8 mouse cellular contexts compared by ENCODE assay signal in the genomic region with DNA sequence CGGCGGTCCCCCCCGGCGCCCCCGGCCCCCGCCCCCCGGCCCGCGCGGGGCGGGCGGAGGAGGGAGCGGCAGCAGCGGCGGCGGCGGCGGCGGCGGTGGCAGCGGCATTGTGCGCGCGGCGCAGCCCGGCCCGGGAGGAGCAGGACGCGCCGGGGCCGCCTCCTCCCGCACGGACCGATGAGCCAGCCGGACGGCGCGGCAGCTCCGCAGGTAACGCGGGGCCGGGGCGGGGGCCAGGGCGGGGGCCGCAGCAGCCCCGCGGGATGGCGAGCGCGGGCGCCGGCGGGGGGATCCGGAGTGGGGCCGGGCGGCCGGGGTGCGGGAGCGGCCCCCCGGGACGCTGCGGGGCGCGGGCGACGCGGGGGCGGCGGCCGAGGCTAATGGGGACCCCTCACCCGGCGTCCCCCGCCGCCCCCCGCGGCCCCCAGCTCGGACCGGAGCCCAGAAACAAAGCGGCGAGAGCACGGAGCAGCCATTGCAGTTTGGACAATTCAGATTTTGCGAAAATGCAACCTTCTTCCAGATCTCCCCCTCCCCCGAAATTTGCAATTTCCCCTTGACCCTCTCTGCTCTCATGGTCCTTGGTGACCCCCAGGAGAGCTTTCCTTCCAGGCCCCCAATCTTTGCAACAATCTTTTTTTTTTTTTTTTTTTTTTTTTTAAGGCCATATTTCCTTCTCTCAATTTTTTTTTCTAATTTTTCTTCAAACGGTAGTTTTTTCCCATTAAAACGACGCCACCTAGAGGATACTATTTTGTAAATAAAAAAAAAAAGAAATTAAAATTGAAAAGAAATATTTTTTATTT. TPM values are rescaled to one million over a fixed set of nuclear protein-coding genes. Genes with fewer than 3 reads are reported as not detected.
DNase-seq lines count a peak whose midpoint lies in the region; ATAC-seq lines count a peak whose summit lies in the region.

A gene (plus strand): TSS at position 77 of the 806 bp plus-strand sequence.

- intact Hi-C loops in heart, postnatal 36 days (cut with DNase I), result loop anchor here (5.0 to 10.0 kb wide), 2 partner anchors 73 to 181 kb away; no protein-coding TSS in a partner anchor

- H3K9ac ChIP-seq in kidney, embryonic 14.5 days (ENCODE audit: low read depth, low read length), result peak within 1 kb of the TSS; percentile 98
- peak within 1 kb of the TSS; percentile 76 for H3K9ac ChIP-seq in liver, embryonic 11.5 days (ENCODE audit: low read depth, low read length)

- H3K4me3 ChIP-seq in kidney, embryonic 14.5 days (ENCODE audit: low read length), result peak within 1 kb of the TSS; percentile 85
- H3K4me3 ChIP-seq in liver, embryonic 11.5 days (ENCODE audit: low read depth, low read length), result peak within 1 kb of the TSS; percentile 74

- no peaks in the 10 kb centered on the region for H3K9me3 ChIP-seq in kidney, embryonic 14.5 days (ENCODE audit: control insufficient read depth, low read length)
- no peaks in the 10 kb centered on the region for H3K9me3 ChIP-seq in liver, embryonic 11.5 days (ENCODE audit: control insufficient read depth, low read length)

- no peaks in the 10 kb centered on the region for H3K27me3 ChIP-seq in kidney, embryonic 14.5 days (ENCODE audit: control insufficient read depth, insufficient read depth, low read length)
- peaks cover 11% of the 10 kb centered on the region for H3K27me3 ChIP-seq in liver, embryonic 11.5 days (replicated peaks; ENCODE audit: control insufficient read depth, insufficient read depth, low read length)

- no peak for DNase-seq in kidney, adult 11 months
- DNase-seq in adipocyte (ENCODE audit: low spot score), result peak; percentile 35
- DNase-seq in embryo, embryonic 10.5 days (ENCODE audit: low spot score), result peak; percentile 60
- DNase-seq in heart, postnatal 36 days, result peak; percentile 18 to 27
- DNase-seq in liver, embryonic 11.5 days (ENCODE audit: low spot score), result no peak
- peak; percentile 23 for DNase-seq in retina, postnatal 7 days (ENCODE audit: low read depth, low spot score)
- DNase-seq in right cerebral cortex, adult 2 months (ENCODE audit: low spot score in 2 of 2), result no peak

- whole genome bisulfite sequencing in kidney, embryonic 14.5 days, result under 1% methylated on average over 15 of the region's 86 CpGs
- under 1% methylated on average over 38 of the region's 86 CpGs for WGBS in liver, embryonic 11.5 days

- peak within 1 kb of the TSS; percentile 76; the same call in 1 of the 2 replicates for H3K27ac ChIP-seq in kidney, embryonic 14.5 days (ENCODE audit: low read depth, low read length)
- peak within 1 kb of the TSS; percentile 71 for H3K27ac ChIP-seq in liver, embryonic 11.5 days (ENCODE audit: low read depth, low read length)

- peak; percentile 63 for ATAC-seq in kidney, embryonic 14.5 days (ENCODE audit: low FRiP score, low TSS enrichment)
- no peak for ATAC-seq in liver, embryonic 11.5 days (replicated peaks; ENCODE audit: low FRiP score)

- H3K4me2 ChIP-seq in kidney, embryonic 14.5 days (replicated peaks; ENCODE audit: low read depth, low read length), result peak within 1 kb of the TSS; percentile 66
- H3K4me2 ChIP-seq in liver, embryonic 11.5 days, result peak within 1 kb of the TSS; percentile 64

- H3K4me1 ChIP-seq in kidney, embryonic 14.5 days (ENCODE audit: control insufficient read depth, insufficient read depth, low read length), result peaks cover 15% of the 10 kb centered on the region
- no peaks in the 10 kb centered on the region for H3K4me1 ChIP-seq in liver, embryonic 11.5 days (replicated peaks; ENCODE audit: control insufficient read depth, insufficient read depth, low read length)

- no peaks in the 10 kb centered on the region for H3K36me3 ChIP-seq in kidney, embryonic 14.5 days (ENCODE audit: control insufficient read depth, insufficient read depth, low read length)
- H3K36me3 ChIP-seq in liver, embryonic 11.5 days (ENCODE audit: control insufficient read depth, insufficient read depth, low read length), result no peaks in the 10 kb centered on the region

RNA-seq across cellular contexts. Expression of the gene that starts here (rescaled TPM):
- polyA plus RNA-seq in kidney, embryonic 14.5 days (2014; fragmentation: Nextera tagmentation; extraction: Ambion mirVana), result 31.5 and 41.1 TPM in 2 replicates
- total RNA-seq in heart, postnatal 36 days (2021), result under 1 TPM; 0.33 to 0.56 TPM
- polyA plus RNA-seq in liver, embryonic 11.5 days (2014; fragmentation: Nextera tagmentation; extraction: Ambion mirVana), result 9.8 and 12.9 TPM in 2 replicates

Comparison
In these comparisons a context has a peak if more than half of its experiments do, and no peak if none do; other contexts are left out.
1. Peak in DNase-seq in heart, postnatal 36 days; RNA of the gene not detected or under 1 TPM.
2. DNase-seq: peak in adipocyte (single experiment), embryo, embryonic 10.5 days (single experiment) and retina, postnatal 7 days (single experiment); none in kidney, adult 11 months (single experiment), liver, embryonic 11.5 days (single experiment) and right cerebral cortex, adult 2 months (0 of 2).